Mouse (Mus musculus): ENCODE data around the gene Sertad3.
A peak's percentile ranks its signal among the peaks of the same experiment; 100 is the strongest.

The Sertad3 gene

DNA sequence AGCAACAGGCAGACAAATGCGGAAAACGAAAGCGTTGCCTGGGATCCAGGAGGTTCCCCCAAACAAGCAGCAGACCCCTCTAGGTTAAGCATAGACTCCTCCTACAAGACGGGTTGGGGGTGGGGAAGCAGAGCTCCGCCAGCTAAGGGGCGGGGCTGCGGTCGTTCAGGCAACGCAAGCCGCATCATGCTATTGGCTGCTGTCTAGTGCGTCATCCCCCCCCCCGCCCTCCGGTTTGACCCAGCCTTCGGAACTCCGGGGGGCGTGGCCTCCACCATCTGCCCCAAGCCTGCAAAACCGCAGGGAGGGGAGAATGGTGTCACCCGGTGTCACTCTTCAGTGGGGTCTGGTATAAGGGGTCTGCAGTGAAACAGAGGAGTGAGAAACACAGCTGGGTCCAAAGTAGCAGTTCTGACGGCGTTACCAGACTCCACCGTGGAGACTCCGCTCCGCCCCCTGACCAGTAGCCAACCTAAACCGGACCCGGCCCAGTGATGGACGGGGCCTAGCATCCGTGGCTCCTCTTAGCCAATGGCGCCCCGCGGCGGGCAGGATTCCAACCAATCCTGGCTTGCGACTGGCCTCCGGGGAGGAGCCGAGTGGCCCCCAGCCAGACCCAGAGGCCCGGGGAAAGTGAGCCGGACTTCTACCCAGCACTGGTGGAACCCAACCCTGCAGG, at the start of gene Sertad3:
Gene Sertad3 (plus strand): TSS at position 613 of the 679 bp plus-strand sequence.
- peak; percentile 100 for DNase-seq (ENCODE audit: low read depth, low spot score)

- DNase-seq (ENCODE audit: low read depth, low spot score), result no peak
Observed at GRCm38 (mm10) chr7:27427387-27427786, 46.2 kb upstream of the Sertad3 start.

DNA sequence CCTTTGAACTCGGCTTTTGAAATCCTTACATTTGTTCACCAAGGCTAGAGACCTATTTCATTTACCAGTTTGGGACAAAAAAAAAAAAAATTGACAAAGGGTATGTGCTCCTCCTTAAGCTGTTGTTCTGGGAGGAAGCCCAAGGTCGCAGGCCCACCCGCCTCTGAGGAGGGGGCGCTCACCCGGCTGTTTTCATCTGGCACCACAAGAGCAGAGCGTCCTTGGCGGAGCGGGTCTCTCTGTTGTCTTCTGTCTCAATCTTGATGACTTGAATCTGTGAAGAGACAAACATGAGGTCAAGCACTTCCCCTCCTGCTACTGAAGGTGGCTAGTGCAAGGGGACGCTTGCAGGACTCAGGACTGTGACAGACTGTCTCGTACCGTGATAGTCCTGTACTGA, 45.6 kb upstream of the Sertad3 start:
- DNase-seq (ENCODE audit: low read depth, low spot score), result no peak

DNA sequence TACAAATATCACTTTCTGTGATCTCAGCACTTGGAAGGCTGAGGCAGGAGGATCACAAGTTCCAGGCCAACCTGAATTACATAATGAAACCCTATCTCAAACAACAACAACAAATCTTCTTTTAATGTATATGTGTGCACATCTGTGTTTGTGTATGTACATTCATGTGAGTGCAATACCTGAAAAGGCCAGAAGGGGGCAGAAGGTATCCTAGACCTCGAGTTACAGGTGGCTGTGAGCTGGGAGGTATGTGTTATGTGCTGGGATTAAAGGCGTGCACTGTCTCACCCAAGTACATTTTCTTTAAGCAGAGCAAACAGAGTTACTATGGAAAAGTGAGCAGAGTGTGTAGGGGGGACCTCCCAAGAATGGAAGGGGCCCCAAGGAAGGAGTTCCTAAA, 44.4 kb upstream of the Sertad3 start:
- DNase-seq (ENCODE audit: low read depth, low spot score), result no peak

DNA sequence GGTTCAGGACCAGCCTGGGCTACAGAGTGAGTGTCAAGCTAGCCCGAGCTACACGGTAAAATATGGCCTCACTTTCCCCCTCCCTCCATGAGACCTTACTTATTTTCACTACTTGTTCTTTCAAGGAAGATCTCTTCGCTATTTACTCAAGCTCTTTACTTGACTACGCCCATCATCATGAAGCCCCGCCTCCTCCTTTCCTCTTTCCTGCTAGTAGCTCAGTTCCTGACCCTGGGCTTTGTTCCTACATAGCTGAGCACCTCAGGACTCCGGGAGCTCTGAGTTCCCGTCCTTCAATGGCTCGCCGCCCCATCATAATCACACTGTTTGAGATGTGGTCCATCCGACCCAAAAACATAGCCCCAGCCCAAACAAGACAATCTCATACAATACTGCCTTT, 40.2 kb upstream of the Sertad3 start:
- DNase-seq (ENCODE audit: low read depth, low spot score), result peak; percentile 22

DNA sequence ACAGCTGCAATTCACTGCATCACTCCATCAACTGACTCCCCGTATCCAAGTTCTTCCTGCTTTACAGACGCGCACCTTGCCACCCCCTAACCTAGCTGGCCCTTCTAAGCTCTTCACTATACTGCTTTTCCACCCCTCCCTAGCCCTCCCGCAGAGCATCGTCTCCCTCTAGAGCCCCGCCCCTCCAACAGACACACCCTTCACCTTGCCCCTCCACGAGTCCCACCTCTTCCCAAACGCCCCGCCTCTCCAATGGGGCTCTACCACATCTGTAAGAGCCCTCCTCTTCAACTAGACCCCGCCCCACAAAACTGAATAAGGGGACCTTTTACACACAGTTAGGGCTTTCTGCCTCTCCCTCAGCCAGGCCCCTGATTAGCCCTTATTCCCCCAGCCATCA, 39.8 kb upstream of the Sertad3 start:
- peak; percentile 36 for DNase-seq (ENCODE audit: low read depth, low spot score)

DNA sequence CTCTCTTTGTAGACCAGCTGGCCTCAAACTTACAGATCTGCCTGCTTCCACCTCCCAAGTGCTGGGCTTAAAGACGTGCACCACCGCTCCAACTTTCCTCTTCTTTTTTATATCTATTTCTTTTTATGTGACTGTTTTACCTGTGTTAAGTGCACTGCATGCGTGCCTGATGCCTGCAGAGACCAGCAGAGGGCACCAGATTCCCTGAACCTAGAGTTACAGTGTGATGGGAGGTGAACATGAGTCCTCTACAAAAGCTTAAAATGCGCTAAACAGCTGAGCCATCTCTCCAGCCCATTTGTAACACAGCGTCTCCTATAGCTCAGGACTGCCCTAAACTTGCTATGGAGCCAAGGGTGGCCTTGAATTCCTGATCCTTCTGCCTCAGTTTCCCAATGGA, 36.0 kb upstream of the Sertad3 start:
- DNase-seq (ENCODE audit: low read depth, low spot score), result peak; percentile 81

DNA sequence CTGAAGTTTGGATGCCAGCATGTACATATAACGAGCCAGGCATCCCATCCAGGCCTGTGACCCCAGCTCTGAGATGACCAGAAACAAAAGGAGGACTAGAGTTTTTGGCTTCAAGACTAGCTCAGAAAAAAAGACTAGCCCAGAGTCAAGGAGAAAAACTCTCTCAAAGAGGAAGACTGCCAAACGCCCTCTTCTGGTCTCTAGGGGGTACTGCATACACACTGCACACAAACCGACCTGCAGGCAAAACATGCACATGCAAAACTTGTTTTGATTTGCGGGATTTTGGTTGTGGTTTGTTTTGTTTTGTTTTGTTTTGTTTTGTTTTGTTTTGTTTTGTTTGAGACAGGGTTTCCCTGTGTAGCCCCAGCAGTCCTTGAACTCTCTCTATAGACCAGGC, 33.6 kb upstream of the Sertad3 start:
- peak; percentile 30 for DNase-seq (ENCODE audit: low read depth, low spot score)

- DNase-seq (ENCODE audit: low read depth, low spot score), result no peak
Observed at GRCm38 (mm10) chr7:27446051-27446450, 27.5 kb upstream of the Sertad3 start.

GRCm38 (mm10) chr7:27446521-27447418, 26.8 kb upstream of the Sertad3 start:
- DNase-seq (ENCODE audit: low read depth, low spot score), result no peak

DNA sequence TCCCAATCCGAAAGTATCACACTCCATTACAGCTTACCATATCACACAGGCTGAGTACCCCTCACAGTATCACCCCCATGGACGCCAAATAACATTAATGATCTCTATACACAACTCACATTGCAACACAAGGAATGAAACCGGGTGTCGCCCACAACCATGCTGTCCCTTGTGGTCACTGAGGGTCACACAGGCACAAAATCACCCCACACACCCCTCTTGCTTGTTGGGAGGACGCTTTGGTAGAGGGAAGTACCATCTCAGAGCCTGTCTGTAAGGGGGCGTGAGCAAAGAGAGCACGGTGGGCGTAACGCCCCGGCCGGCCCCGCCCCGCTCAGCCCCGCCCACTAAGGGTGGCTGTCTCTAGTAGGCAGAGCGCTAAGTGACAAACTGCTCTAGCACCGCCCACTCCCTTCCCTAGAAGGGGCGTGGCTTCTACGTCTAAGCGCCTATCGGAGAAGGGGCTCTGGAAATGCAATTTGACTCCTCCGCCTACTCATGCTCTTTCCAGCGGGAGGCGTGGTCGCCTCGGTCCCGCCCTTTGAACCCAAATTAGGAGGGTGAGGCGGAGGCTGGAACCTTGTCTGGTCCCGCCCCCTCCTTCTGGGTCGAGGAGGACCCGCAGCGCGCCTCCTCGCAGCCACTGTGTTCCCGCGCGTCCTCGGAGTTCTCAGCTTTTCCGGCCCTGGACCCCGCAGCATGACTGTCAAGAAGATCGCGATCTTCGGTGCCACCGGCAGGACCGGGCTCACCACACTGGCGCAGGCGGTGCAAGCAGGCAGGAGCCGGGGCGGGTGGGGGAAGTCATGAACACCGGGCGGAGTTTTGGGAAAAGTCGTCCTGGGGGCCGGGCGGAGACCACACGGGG, 25.9 kb upstream of the Sertad3 start, which contains the start of the genes Sptbn4 and Blvrb:
Gene Sptbn4 (minus strand): TSS at position 268 of the 868 bp plus-strand sequence.
Gene Blvrb (plus strand): TSS at position 560 of the 868 bp plus-strand sequence.
- DNase-seq (ENCODE audit: low read depth, low spot score), result peak; percentile 100

- DNase-seq (ENCODE audit: low read depth, low spot score), result no peak
Observed at GRCm38 (mm10) chr7:27448421-27449206, 25.0 kb upstream of the Sertad3 start.

GRCm38 (mm10) chr7:27449256-27449862, 24.2 kb upstream of the Sertad3 start:
- DNase-seq (ENCODE audit: low read depth, low spot score), result peak; percentile 57

GRCm38 (mm10) chr7:27451359-27451758, 22.2 kb upstream of the Sertad3 start:
- peak; percentile 80 for DNase-seq (ENCODE audit: low read depth, low spot score)

GRCm38 (mm10) chr7:27452206-27452770, 21.3 kb upstream of the Sertad3 start:
- DNase-seq (ENCODE audit: low read depth, low spot score), result peak; percentile 28

DNA sequence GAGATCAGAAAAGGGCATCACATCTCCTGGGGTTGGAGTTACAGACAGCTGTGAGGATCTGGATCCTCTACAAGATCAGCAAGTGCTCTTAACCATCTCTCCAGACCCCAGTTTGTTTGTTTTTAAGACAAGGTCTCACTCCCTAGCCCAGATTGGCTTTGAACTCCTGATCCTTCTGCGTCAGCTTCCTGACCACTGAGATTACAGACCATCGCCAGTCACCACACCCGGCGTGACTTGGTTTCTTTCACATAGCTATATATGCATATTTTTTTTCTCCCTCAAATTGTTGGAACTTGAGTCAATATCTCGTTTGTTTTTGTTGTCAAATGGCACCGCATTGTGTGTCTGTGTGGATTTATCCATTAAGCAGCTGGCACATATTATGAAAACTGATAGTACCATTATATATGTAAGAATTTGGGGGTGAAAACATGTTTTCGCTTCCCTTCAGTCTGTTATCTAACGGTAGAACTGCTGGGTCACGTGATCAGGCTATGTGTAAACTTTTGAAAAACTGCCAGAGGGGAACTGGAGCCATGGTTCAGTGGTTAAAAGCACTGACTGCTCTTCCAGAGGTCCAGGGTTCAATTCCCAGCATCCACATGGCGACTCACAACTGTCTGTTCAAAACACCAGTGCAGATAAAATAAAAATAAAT, 19.0 kb upstream of the Sertad3 start:
- peak; percentile 81 for DNase-seq (ENCODE audit: low read depth, low spot score)

GRCm38 (mm10) chr7:27455273-27455672, 18.3 kb upstream of the Sertad3 start:
- DNase-seq (ENCODE audit: low read depth, low spot score), result no peak

DNA sequence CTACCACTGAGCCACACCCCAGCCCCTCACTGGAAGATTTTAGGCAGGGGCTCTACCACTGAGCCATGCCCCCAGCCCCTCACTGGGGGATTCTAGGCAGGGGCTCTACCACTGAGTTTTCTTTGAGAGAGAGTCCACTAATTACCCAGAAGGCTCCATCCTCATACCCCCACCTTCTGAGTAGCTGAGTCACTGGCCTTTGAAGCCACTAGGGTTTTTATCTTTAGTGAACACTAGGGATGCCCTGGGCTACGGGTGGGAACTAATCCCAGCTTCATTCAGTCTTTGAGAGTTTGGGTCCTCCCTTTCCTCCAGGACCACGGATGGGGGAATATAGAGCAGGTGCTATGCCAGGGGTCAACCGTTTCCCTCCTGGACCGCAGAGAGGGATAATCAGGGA, 15.0 kb upstream of the Sertad3 start:
- DNase-seq (ENCODE audit: low read depth, low spot score), result no peak

- no peak for DNase-seq (ENCODE audit: low read depth, low spot score)
Observed at GRCm38 (mm10) chr7:27459640-27460039, 13.9 kb upstream of the Sertad3 start.

DNA sequence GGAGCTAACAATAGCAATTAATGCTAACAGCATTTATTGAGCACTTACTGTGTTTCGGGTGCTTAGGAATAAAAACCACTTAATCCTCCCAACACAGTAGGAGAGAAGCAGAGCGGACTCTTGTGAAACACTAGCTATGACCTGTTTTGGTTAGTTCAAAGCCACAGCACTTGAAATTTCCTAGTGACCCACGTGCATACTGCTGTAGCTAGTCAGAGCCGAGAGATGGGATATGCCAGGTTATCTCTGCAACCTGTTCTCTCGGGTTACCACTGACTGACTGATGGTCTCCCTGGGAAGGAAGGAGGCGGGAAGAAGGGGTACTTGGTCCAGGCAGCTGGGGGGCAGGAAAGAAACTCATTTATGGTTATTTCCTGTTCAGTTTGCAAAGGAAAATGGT, 13.1 kb upstream of the Sertad3 start:
- no peak for DNase-seq (ENCODE audit: low read depth, low spot score)

Data from A20 (cell line).